Mouse (Mus musculus) heart, embryonic 13.5 days (tissue): ENCODE measurements around the gene Baiap2l2. TPM values are rescaled to one million over a fixed set of nuclear protein-coding genes. Genes with fewer than 3 reads are reported as not detected.
A peak's percentile ranks its signal among the peaks of the same experiment; 100 is the strongest.
"Not testable (repeated sequence)": the region's sequence is repeated elsewhere in the genome, so short reads cannot be mapped to it uniquely, and the experiment has no call there.

ENCODE experiments used
- ATAC-seq: fragments of 200-750 bp; cut with Nextera tagmentation; 2 replicates; pipeline ENCODE4 v1.8.0; 2017; ENCODE audit warnings: moderate TSS enrichment; ENCODE audit not compliant: insufficient number of reproducible peaks, low FRiP score, low TSS enrichment; ENCODE audit errors: extremely low read depth
- H3K27ac ChIP-seq: fragments of 300-500 bp; sonication (generic); replicated peaks from 2 replicates; pipeline ENCODE4 v1.5.1; 2015; ENCODE audit warnings: moderate library complexity, mild to moderate bottlenecking, inconsistent platforms
- H3K27me3 ChIP-seq: fragments of 300-500 bp; sonication (generic); replicated peaks from 2 replicates; pipeline ENCODE4 v1.6.1; 2015; ENCODE audit warnings: mild to moderate bottlenecking, inconsistent platforms
- H3K36me3 ChIP-seq: fragments of 300-500 bp; sonication (generic); 2 replicates; pipeline ENCODE4 v1.6.1; 2015; ENCODE audit warnings: mild to moderate bottlenecking, inconsistent platforms
- H3K4me1 ChIP-seq: fragments of 300-500 bp; sonication (generic); 2 replicates; pipeline ENCODE4 v1.6.1; 2015; ENCODE audit warnings: inconsistent platforms
- H3K4me2 ChIP-seq: fragments of 300-500 bp; sonication (generic); 2 replicates; pipeline ENCODE4 v1.6.1; 2015; ENCODE audit warnings: inconsistent platforms, mild to moderate bottlenecking, moderate library complexity
- H3K4me3 ChIP-seq: fragments of 300-500 bp; sonication (generic); 2 replicates; pipeline ENCODE4 v1.5.1; 2015; ENCODE audit warnings: moderate library complexity, mild to moderate bottlenecking, inconsistent platforms
- H3K9ac ChIP-seq: fragments of 300-500 bp; sonication (generic); 2 replicates; pipeline ENCODE4 v1.6.1; 2015; ENCODE audit warnings: inconsistent platforms, mild to moderate bottlenecking, moderate library complexity
- H3K9me3 ChIP-seq: fragments of 300-500 bp; sonication (generic); 2 replicates; pipeline ENCODE4 v1.6.1; 2016; ENCODE audit warnings: inconsistent platforms
- WGBS: fragments of 180-500 bp; shearing (Covaris S2); methylation state at CpG from one replicate; pipeline ENCODE4 v1.1.7; 2015; ENCODE audit warnings: mixed read lengths; 5-methylcytosine and 5-hydroxymethylcytosine counted together
- polyA plus RNA-seq: library from polyadenylated mRNA; unstranded; fragments of >200 nt; fragmentation: Nextera tagmentation; extraction: Ambion mirVana; gene quantifications from 2 replicates; pipeline ENCODE4 v1.2.1, GENCODE M21; 2015

Gene Baiap2l2
- polyA plus RNA-seq, 1 experiment from 2014 or later = 10.6 TPM

GRCm38 (mm10) chr15:79238036-79238435 is 47.3 kb downstream of the Baiap2l2 start:
- Histone ChIP-seq H3K4me2 (no peak overlapping the region), H3K4me3 (no peak overlapping the region), H3K27ac (no peak overlapping the region), H3K4me1 (peaks cover 23% of the 10 kb centered on the region), H3K9ac (no peak overlapping the region), H3K36me3 (peaks cover 77% of the 10 kb centered on the region), H3K27me3 (no peaks in the 10 kb centered on the region), H3K9me3 (no peaks in the 10 kb centered on the region)
- no peak for ATAC-seq
- 81% methylated on average over 6 of the region's 6 CpGs for WGBS

GRCm38 (mm10) chr15:79235268-79235667 is 50.1 kb downstream of the Baiap2l2 start:
- H3K27me3 ChIP-seq = no peaks in the 10 kb centered on the region
- H3K36me3 ChIP-seq = peaks cover 78% of the 10 kb centered on the region
- no peak for ATAC-seq
- H3K4me2 ChIP-seq = no peak overlapping the region
- no peaks in the 10 kb centered on the region for H3K9me3 ChIP-seq
- H3K4me3 ChIP-seq = no peak overlapping the region
- no peak overlapping the region; the same call in 1 of the 2 replicates for H3K9ac ChIP-seq
- H3K27ac ChIP-seq = peak overlapping the region; percentile 67
- H3K4me1 ChIP-seq = peaks cover 15% of the 10 kb centered on the region
- WGBS = 39% methylated on average over 9 of the region's 9 CpGs

- H3K4me3 ChIP-seq = peak within 1 kb of the TSS; percentile 90
- H3K9me3 ChIP-seq = no peaks in the 10 kb centered on the region
- H3K27ac ChIP-seq = peak within 1 kb of the TSS; percentile 96
- under 1% methylated on average over 51 of the region's 51 CpGs for WGBS
- ATAC-seq = peak; percentile 47
- peak within 1 kb of the TSS; percentile 99 for H3K4me2 ChIP-seq
- H3K27me3 ChIP-seq = peaks cover 4% of the 10 kb centered on the region; the same call in 1 of the 2 replicates
- H3K9ac ChIP-seq = peak within 1 kb of the TSS; percentile 94
- H3K36me3 ChIP-seq = peaks cover 28% of the 10 kb centered on the region
- H3K4me1 ChIP-seq = peaks cover 15% of the 10 kb centered on the region
Measured at GRCm38 (mm10) chr15:79229058-79229821, 56.1 kb downstream of the Baiap2l2 start, which contains the start of the genes Pick1 and Gm49486. Gene Pick1 (plus strand): TSS chr15:79229173. Gene Gm49486 (plus strand): TSS chr15:79229391.

- WGBS = 55% methylated on average over 2 of the region's 2 CpGs
- ATAC-seq, H3K9ac ChIP-seq, H3K36me3 ChIP-seq, H3K9me3 ChIP-seq, H3K27ac ChIP-seq, H3K4me2 ChIP-seq, H3K4me3 ChIP-seq: not testable (repeated sequence)
- Histone ChIP-seq H3K4me1 (peaks cover 15% of the 10 kb centered on the region), H3K27me3 (peaks cover 13% of the 10 kb centered on the region; the same call in 1 of the 2 replicates)
Measured at GRCm38 (mm10) chr15:79225780-79226179, 59.6 kb downstream of the Baiap2l2 start.

GRCm38 (mm10) chr15:79224685-79225084 is 60.7 kb downstream of the Baiap2l2 start:
- no peak for ATAC-seq

GRCm38 (mm10) chr15:79223641-79224040 is 61.7 kb downstream of the Baiap2l2 start:
- ATAC-seq = no peak
- Histone ChIP-seq H3K4me2 (no peak overlapping the region), H3K27me3 (peaks cover 16% of the 10 kb centered on the region), H3K4me3 (no peak overlapping the region), H3K27ac (no peak overlapping the region), H3K9ac (no peak overlapping the region), H3K4me1 (peaks cover 4% of the 10 kb centered on the region; the same call in 1 of the 2 replicates), H3K9me3 (no peaks in the 10 kb centered on the region), H3K36me3 (no peaks in the 10 kb centered on the region)
- WGBS = 21% methylated on average over 5 of the region's 5 CpGs

More at GRCm38 (mm10) chr15:79224685-79225084, 60.7 kb downstream of the Baiap2l2 start:
- Histone ChIP-seq H3K9me3 (no peaks in the 10 kb centered on the region), H3K27ac (no peak overlapping the region), H3K4me3 (no peak overlapping the region), H3K4me1 (peaks cover 10% of the 10 kb centered on the region), H3K36me3 (no peaks in the 10 kb centered on the region), H3K4me2 (no peak overlapping the region), H3K27me3 (peaks cover 16% of the 10 kb centered on the region), H3K9ac (no peak overlapping the region)
- WGBS = 13% methylated on average over 5 of the region's 5 CpGs

- peaks cover 17% of the 10 kb centered on the region; the same call in 1 of the 2 replicates for H3K27me3 ChIP-seq
- no peak overlapping the region for H3K4me3 ChIP-seq
- H3K27ac ChIP-seq = no peak overlapping the region
- 0 out of 2 replicates have a peak, but pooled peaks cover 4% of the 10 kb centered on the region for H3K4me1 ChIP-seq
- H3K4me2 ChIP-seq = no peak overlapping the region
- no peaks in the 10 kb centered on the region for H3K9me3 ChIP-seq
- 0% methylated on average over 1 of the region's 1 CpGs for WGBS
- H3K9ac ChIP-seq = 0 out of 2 replicates have a peak overlapping the region, but pooled peaks have one; percentile 47
- no peak for ATAC-seq
- H3K36me3 ChIP-seq = no peaks in the 10 kb centered on the region
Measured at GRCm38 (mm10) chr15:79219572-79219971, 65.8 kb downstream of the Baiap2l2 start.

GRCm38 (mm10) chr15:79216191-79216590 is 69.1 kb downstream of the Baiap2l2 start:
- Histone ChIP-seq H3K27ac (no peak overlapping the region), H3K9ac (no peak overlapping the region), H3K36me3 (no peaks in the 10 kb centered on the region), H3K4me3 (no peak overlapping the region), H3K4me2 (no peak overlapping the region), H3K4me1 (peaks cover 14% of the 10 kb centered on the region), H3K27me3 (peaks cover 8% of the 10 kb centered on the region; the same call in 1 of the 2 replicates), H3K9me3 (no peaks in the 10 kb centered on the region)
- ATAC-seq = no peak
- 50% methylated on average over 3 of the region's 3 CpGs for WGBS

- WGBS = 61% methylated on average over 6 of the region's 6 CpGs
- H3K4me2 ChIP-seq = no peak overlapping the region
- no peaks in the 10 kb centered on the region for H3K36me3 ChIP-seq
- no peak overlapping the region for H3K4me3 ChIP-seq
- no peak for ATAC-seq
- H3K4me1 ChIP-seq = peaks cover 24% of the 10 kb centered on the region
- no peak overlapping the region for H3K9ac ChIP-seq
- H3K27ac ChIP-seq = no peak overlapping the region
- no peaks in the 10 kb centered on the region for H3K9me3 ChIP-seq
- H3K27me3 ChIP-seq = peaks cover 3% of the 10 kb centered on the region; the same call in 1 of the 2 replicates
Measured at GRCm38 (mm10) chr15:79213591-79213990, 71.7 kb downstream of the Baiap2l2 start.

- 0 out of 2 replicates have a peak overlapping the region, but pooled peaks have one; percentile 1 for H3K27ac ChIP-seq
- no peaks in the 10 kb centered on the region for H3K36me3 ChIP-seq
- H3K4me2 ChIP-seq = no peak overlapping the region
- H3K9ac ChIP-seq = no peak overlapping the region
- no peaks in the 10 kb centered on the region for H3K9me3 ChIP-seq
- H3K4me1 ChIP-seq = peaks cover 24% of the 10 kb centered on the region
- no peak overlapping the region for H3K4me3 ChIP-seq
- peaks cover 3% of the 10 kb centered on the region; the same call in 1 of the 2 replicates for H3K27me3 ChIP-seq
- 81% methylated on average over 26 of the region's 26 CpGs for WGBS
- no peak for ATAC-seq
Measured at GRCm38 (mm10) chr15:79212750-79213446, 72.4 kb downstream of the Baiap2l2 start.

GRCm38 (mm10) chr15:79210357-79210756 is 75.0 kb downstream of the Baiap2l2 start:
- H3K9ac ChIP-seq = peak overlapping the region; percentile 20; the same call in 1 of the 2 replicates

More at GRCm38 (mm10) chr15:79210357-79210756, 75.0 kb downstream of the Baiap2l2 start:
- ATAC-seq = no peak
- 50% methylated on average over 2 of the region's 2 CpGs for WGBS
- H3K4me1 ChIP-seq = peaks cover 24% of the 10 kb centered on the region
- H3K4me2 ChIP-seq = no peak overlapping the region
- H3K9me3 ChIP-seq = no peaks in the 10 kb centered on the region
- peaks cover 3% of the 10 kb centered on the region; the same call in 1 of the 2 replicates for H3K27me3 ChIP-seq
- H3K4me3 ChIP-seq = no peak overlapping the region
- no peaks in the 10 kb centered on the region for H3K36me3 ChIP-seq
- H3K27ac ChIP-seq = peak overlapping the region; percentile 17; the same call in 1 of the 2 replicates
